Mouse (Mus musculus): ENCODE data around the gene Nr1i3. TPM values are rescaled to one million over a fixed set of nuclear protein-coding genes. Genes with fewer than 3 reads are reported as not detected.

Nr1i3 gene
- polyA plus RNA-seq, 1 experiment from 2014 or later, result 0.23 TPM

DNA sequence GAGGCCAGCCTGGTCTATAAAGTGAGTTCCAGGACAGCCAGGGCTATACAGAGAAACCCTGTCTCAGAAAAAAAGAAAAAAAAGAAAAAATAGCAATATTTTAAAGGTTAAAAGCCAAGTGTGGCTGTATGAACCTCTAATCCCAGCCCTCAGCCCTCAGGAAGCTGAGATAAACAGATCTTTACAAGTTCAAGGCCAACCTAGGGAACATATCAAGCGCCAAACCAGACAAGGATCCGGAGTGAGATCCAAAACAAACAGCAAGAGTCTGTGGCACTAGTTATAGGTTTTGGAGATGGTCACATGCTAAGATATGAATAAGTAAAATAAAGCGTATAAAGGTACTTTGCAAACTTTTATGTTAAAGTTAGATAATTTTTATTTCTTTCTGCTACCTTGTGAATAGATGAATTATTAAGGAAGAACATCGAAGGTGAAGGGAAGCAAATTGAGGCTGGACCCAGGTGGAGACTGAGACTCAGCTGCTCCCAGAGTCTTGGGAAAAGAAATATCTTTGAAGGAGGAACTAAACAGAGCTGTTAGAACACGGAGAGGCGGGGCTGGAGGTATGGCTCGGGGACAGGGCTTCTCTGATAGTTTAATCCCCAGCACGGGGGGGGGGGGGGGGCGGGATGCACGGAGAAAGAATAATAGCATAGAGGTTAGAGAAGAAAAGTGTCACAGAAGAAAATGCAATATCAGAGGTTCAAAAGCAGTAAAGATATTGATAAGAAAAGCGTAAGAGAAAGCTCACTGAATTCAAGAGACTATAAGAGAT lies 10.1 kb upstream of the Nr1i3 start:
- Histone ChIP-seq H3K9ac (ENCODE audit: low read length) (no peak overlapping the region), H3K4me3 (ENCODE audit: low read depth, low read length) (no peak overlapping the region), H3K9me3 (ENCODE audit: control insufficient read depth, low read length) (no peaks in the 10 kb centered on the region), H3K27ac (ENCODE audit: low read depth, low read length) (no peak overlapping the region), H3K4me1 (replicated peaks; ENCODE audit: control insufficient read depth, insufficient read depth, low read length) (no peaks in the 10 kb centered on the region), H3K4me2 (ENCODE audit: low read depth, low read length, severe bottlenecking) (no peak overlapping the region), H3K36me3 (ENCODE audit: control insufficient read depth, insufficient read depth, low read length) (no peaks in the 10 kb centered on the region), H3K27me3 (ENCODE audit: control insufficient read depth, insufficient read depth, low read length) (no peaks in the 10 kb centered on the region)
- 60% methylated on average over 9 of the region's 11 CpGs for WGBS
- ATAC-seq (replicated peaks; ENCODE audit: low FRiP score) (no peak), DNase-seq (ENCODE audit: low spot score) (no peak)

DNA sequence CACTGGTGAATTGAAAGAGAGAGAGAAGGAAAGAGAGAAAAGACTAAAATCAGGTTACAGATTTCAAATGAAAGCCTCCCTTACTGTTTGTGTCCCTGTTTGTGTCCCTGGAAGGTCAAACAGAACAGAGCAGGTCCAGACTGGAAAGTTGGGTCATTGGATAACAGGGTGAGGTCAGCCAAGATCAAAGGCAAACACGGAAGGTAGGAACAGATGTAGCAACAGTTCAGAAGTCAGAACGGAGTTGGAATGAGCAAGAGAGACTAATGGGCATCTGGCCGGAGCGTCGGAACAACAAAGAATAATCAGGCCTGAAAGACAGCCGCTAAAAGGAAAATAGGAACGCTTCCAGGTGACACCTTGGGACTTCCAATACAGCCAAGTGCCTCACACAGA lies 9.5 kb upstream of the Nr1i3 start:
- no peaks in the 10 kb centered on the region for H3K9me3 ChIP-seq (ENCODE audit: control insufficient read depth, low read length)
- no peak overlapping the region for H3K9ac ChIP-seq (ENCODE audit: low read length)
- H3K36me3 ChIP-seq (ENCODE audit: control insufficient read depth, insufficient read depth, low read length), result no peaks in the 10 kb centered on the region
- no peak overlapping the region for H3K4me3 ChIP-seq (ENCODE audit: low read depth, low read length)
- H3K4me1 ChIP-seq (replicated peaks; ENCODE audit: control insufficient read depth, insufficient read depth, low read length), result no peaks in the 10 kb centered on the region
- no peak overlapping the region for H3K4me2 ChIP-seq (ENCODE audit: low read depth, low read length, severe bottlenecking)
- H3K27ac ChIP-seq (ENCODE audit: low read depth, low read length), result no peak overlapping the region
- H3K27me3 ChIP-seq (ENCODE audit: control insufficient read depth, insufficient read depth, low read length), result no peaks in the 10 kb centered on the region
- DNase-seq (ENCODE audit: low spot score) (no peak), ATAC-seq (replicated peaks; ENCODE audit: low FRiP score) (no peak)
- WGBS, result 70% methylated on average over 7 of the region's 7 CpGs

DNA sequence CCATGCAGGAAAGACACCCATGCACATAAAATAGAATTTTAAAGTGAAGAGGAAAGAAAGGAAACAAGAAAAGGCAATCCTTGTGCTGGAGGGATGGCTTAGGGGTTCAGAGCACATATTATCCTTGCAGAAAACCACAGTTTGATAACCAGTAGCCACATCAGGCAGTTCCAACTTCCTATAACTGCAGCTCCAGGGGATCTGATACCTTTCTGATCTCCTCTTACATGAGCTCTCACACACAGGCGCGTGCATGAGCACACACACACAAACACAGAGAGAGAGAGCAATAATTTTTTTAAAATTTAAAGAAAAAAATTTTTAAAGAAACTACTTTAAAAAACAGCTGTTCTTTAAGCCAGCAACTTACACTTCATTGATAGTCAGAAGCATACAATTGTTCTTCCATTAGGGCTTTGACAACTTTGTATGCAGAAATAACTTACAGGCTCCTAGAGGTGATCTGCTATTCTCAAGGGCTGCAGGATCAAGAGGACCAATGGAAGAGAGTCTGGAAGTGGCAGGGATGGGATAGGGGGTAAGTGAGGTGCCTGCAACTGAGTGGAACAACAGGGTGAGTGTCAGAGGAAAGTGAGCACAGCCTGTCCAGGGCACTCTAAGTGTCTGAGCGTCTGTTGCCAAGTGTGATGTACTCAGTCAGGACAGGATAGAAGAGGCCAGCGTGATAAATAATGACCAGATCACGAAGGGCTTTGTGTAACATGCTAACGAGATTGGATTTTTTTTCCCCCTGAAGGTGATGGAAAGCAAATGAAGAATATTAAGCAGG lies 7.9 kb upstream of the Nr1i3 start:
- Histone ChIP-seq H3K9ac (ENCODE audit: low read length) (no peak overlapping the region), H3K4me3 (ENCODE audit: low read depth, low read length) (no peak overlapping the region), H3K36me3 (ENCODE audit: control insufficient read depth, insufficient read depth, low read length) (no peaks in the 10 kb centered on the region), H3K9me3 (ENCODE audit: control insufficient read depth, low read length) (no peaks in the 10 kb centered on the region), H3K4me1 (replicated peaks; ENCODE audit: control insufficient read depth, insufficient read depth, low read length) (no peaks in the 10 kb centered on the region), H3K4me2 (ENCODE audit: low read depth, low read length, severe bottlenecking) (no peak overlapping the region), H3K27me3 (ENCODE audit: control insufficient read depth, insufficient read depth, low read length) (no peaks in the 10 kb centered on the region), H3K27ac (ENCODE audit: low read depth, low read length) (no peak overlapping the region)
- no peak for DNase-seq (ENCODE audit: low spot score)
- WGBS, result 70% methylated on average over 6 of the region's 6 CpGs
- ATAC-seq (replicated peaks; ENCODE audit: low FRiP score), result no peak

DNA sequence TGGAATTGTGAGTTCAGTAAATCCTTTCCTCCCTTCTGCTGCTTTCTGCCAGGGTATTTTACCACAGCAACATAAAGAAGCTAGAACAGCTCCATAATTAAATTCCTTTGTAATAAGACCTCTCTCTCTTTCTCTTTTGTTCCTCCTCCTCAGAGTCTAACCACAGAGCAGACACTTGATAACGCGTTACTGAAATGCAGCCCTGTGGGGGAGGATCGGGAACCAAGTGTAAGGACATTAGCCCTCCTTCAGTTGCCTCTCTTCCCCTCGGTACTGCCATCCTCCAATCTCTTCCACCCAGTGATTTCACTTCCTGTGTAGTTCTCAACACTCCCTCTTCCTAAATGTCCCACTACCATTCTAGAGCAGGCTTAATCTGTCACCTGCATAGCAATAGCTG lies 4.4 kb upstream of the Nr1i3 start:
- Histone ChIP-seq H3K4me3 (ENCODE audit: low read depth, low read length) (no peak overlapping the region), H3K4me2 (ENCODE audit: low read depth, low read length, severe bottlenecking) (no peak overlapping the region), H3K9me3 (ENCODE audit: control insufficient read depth, low read length) (no peaks in the 10 kb centered on the region), H3K9ac (ENCODE audit: low read length) (no peak overlapping the region), H3K27me3 (ENCODE audit: control insufficient read depth, insufficient read depth, low read length) (no peaks in the 10 kb centered on the region), H3K27ac (ENCODE audit: low read depth, low read length) (no peak overlapping the region), H3K4me1 (replicated peaks; ENCODE audit: control insufficient read depth, insufficient read depth, low read length) (no peaks in the 10 kb centered on the region), H3K36me3 (ENCODE audit: control insufficient read depth, insufficient read depth, low read length) (no peaks in the 10 kb centered on the region)
- 19% methylated on average over 4 of the region's 4 CpGs for WGBS
- ATAC-seq (replicated peaks; ENCODE audit: low FRiP score) (no peak), DNase-seq (ENCODE audit: low spot score) (no peak)

DNA sequence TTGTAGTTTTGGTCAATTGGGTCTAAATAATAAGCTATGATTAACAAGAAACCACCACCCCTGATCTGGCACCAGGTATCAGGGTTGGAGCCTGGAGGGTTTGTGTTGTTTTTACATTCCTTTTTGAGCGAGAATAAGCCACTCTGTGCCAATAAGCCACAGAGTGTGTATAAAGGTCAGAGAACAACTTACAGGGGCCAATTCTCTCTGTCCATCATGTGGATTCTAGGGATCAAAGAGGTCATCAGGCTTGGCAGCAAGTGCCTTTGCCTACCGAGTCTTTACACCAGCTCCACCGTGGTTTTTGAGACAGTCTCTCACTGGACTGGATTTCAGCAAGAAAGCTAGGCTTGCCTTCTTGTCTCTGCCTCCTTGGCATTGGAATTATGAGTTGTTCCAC lies 916 bp upstream of the Nr1i3 start:
- Histone ChIP-seq H3K9ac (ENCODE audit: low read length) (no peak overlapping the region), H3K27ac (ENCODE audit: low read depth, low read length) (no peak overlapping the region), H3K36me3 (ENCODE audit: control insufficient read depth, insufficient read depth, low read length) (no peaks in the 10 kb centered on the region), H3K9me3 (ENCODE audit: control insufficient read depth, low read length) (no peaks in the 10 kb centered on the region), H3K4me2 (ENCODE audit: low read depth, low read length, severe bottlenecking) (no peak overlapping the region), H3K4me3 (ENCODE audit: low read depth, low read length) (no peak overlapping the region), H3K4me1 (replicated peaks; ENCODE audit: control insufficient read depth, insufficient read depth, low read length) (no peaks in the 10 kb centered on the region), H3K27me3 (ENCODE audit: control insufficient read depth, insufficient read depth, low read length) (no peaks in the 10 kb centered on the region)
- 63% methylated on average over 3 of the region's 3 CpGs for WGBS
- DNase-seq (ENCODE audit: low spot score) (no peak), ATAC-seq (replicated peaks; ENCODE audit: low FRiP score) (no peak)

DNA sequence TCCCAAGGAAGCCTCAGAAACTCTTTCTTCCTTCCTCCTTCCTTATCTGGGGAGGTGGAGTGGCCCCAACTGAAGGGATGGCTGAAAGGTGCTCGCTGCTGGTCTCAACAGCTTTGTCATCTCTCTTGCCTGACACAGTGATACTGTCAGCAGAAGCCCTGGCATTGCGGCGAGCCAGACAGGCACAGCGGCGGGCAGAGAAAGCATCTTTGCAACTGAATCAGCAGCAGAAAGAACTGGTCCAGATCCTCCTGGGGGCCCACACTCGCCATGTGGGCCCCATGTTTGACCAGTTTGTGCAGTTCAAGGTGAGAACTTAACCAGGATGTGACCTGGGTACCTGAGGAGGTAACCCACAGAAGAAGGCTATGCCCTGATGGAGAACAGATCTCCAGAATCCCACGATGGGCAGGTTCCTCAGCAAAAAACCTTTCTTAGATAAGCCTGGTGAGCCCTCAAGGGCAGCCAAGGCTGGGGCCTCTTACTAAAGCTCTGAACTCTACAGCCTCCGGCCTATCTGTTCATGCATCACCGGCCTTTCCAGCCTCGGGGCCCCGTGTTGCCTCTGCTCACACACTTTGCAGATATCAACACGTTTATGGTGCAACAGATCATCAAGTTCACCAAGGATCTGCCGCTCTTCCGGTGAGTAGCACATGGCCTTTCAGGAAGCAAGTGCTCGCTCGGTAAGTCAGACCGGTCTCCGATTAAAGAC lies 2.6 kb downstream of the Nr1i3 start:
- ATAC-seq (replicated peaks; ENCODE audit: low FRiP score), result no peak
- H3K27me3 ChIP-seq (ENCODE audit: control insufficient read depth, insufficient read depth, low read length), result no peaks in the 10 kb centered on the region
- 92% methylated on average over 18 of the region's 18 CpGs for WGBS

DNA sequence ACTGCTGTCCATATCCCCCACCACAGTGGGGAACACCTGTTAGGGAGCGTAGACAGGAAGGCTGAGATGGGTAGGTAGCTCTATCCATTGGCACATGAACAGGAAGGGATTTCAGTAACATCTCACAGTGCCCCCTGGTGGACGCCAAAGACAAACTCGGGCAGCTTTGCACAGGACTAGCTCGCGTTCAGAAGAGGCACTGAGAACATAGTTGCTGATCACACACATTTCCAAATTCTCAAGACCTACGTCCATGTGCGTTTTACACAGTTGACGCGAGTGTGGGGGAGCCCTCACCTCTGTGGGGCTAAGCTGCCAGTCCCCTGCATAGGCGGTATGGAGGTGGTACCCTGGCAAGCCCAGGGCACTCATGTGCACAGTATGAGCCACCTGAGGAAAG lies 7.1 kb downstream of the Nr1i3 start:
- ATAC-seq (replicated peaks; ENCODE audit: low FRiP score) (peak; percentile 28), DNase-seq (ENCODE audit: low spot score) (peak; percentile 91)
- WGBS, result 9% methylated on average over 10 of the region's 10 CpGs
- Histone ChIP-seq H3K27me3 (ENCODE audit: control insufficient read depth, insufficient read depth, low read length) (no peaks in the 10 kb centered on the region), H3K27ac (ENCODE audit: low read depth, low read length) (no peak overlapping the region), H3K9me3 (ENCODE audit: control insufficient read depth, low read length) (no peaks in the 10 kb centered on the region), H3K4me1 (replicated peaks; ENCODE audit: control insufficient read depth, insufficient read depth, low read length) (peaks cover 2% of the 10 kb centered on the region; the same call in 1 of the 2 replicates), H3K36me3 (ENCODE audit: control insufficient read depth, insufficient read depth, low read length) (no peaks in the 10 kb centered on the region), H3K4me2 (ENCODE audit: low read depth, low read length, severe bottlenecking) (peak overlapping the region; percentile 22; the same call in 1 of the 2 replicates), H3K9ac (ENCODE audit: low read length) (no peak overlapping the region), H3K4me3 (ENCODE audit: low read depth, low read length) (no peak overlapping the region)

More for the DNA sequence above, 2.6 kb downstream of the Nr1i3 start:
- DNase-seq (ENCODE audit: low spot score), result no peak
- Histone ChIP-seq H3K9me3 (ENCODE audit: control insufficient read depth, low read length) (no peaks in the 10 kb centered on the region), H3K36me3 (ENCODE audit: control insufficient read depth, insufficient read depth, low read length) (no peaks in the 10 kb centered on the region), H3K9ac (ENCODE audit: low read length) (no peak overlapping the region), H3K4me3 (ENCODE audit: low read depth, low read length) (no peak overlapping the region), H3K4me2 (ENCODE audit: low read depth, low read length, severe bottlenecking) (no peak overlapping the region), H3K4me1 (replicated peaks; ENCODE audit: control insufficient read depth, insufficient read depth, low read length) (peaks cover 2% of the 10 kb centered on the region; the same call in 1 of the 2 replicates), H3K27ac (ENCODE audit: low read depth, low read length) (no peak overlapping the region)

DNA sequence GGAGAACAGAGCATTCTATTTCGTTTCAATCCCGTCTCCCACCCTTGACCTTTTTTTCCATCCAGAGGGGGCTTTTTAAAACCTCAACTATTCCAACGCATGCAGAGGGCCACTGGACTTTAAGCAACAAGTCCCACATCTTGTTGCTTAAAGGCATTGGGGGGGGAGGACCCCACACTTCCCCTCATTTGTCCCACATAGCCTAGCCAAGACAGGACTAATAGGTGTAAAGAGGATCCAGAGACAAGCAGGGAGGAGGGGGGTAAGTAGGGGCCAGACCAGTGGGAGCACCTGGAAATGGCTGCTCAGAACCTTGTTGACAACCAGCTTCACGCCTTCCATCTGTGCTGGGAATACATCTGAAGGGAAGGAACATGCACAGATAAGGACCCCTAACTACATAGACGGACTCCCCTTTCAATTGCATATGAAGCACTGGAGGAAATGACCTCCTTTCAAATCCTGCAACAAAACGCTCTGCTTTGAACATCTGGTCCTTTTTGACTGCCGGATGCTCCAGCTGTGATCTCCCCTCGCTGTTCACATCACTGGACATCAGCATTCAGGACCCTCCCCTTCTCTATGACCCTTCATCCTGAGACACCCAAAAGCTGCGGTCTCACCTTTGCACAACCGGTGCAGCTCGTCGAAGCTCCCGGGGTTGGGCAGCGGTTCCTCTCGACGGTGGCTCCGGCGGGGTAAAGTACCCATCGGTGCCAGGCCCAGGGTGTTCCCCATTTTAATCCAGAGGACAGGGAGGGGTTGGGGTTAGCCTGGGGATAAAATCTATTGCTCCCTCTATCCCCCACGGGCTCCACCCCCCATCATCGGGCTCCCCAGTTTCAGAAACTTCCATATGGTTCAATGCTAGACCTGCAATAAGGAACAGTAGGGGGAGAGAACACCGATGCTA lies 7.8 kb downstream of the Nr1i3 start:
- H3K9me3 ChIP-seq (ENCODE audit: control insufficient read depth, low read length), result no peaks in the 10 kb centered on the region
- ATAC-seq (replicated peaks; ENCODE audit: low FRiP score) (peak; percentile 17), DNase-seq (ENCODE audit: low spot score) (no peak)
- WGBS, result 7% methylated on average over 22 of the region's 22 CpGs
- H3K27ac ChIP-seq (ENCODE audit: low read depth, low read length), result peak overlapping the region; percentile 6; the same call in 1 of the 2 replicates
- H3K36me3 ChIP-seq (ENCODE audit: control insufficient read depth, insufficient read depth, low read length), result no peaks in the 10 kb centered on the region
- H3K27me3 ChIP-seq (ENCODE audit: control insufficient read depth, insufficient read depth, low read length), result no peaks in the 10 kb centered on the region
- H3K9ac ChIP-seq (ENCODE audit: low read length), result peak overlapping the region; percentile 65
- H3K4me2 ChIP-seq (ENCODE audit: low read depth, low read length, severe bottlenecking), result peak overlapping the region; percentile 81
- peak overlapping the region; percentile 57 for H3K4me3 ChIP-seq (ENCODE audit: low read depth, low read length)
- H3K4me1 ChIP-seq (replicated peaks; ENCODE audit: control insufficient read depth, insufficient read depth, low read length), result peaks cover 2% of the 10 kb centered on the region; the same call in 1 of the 2 replicates

Data from forebrain, embryonic 11.5 days (tissue).